8 mouse cellular contexts compared by ENCODE assay signal in genomic region chr5:64968961-64969860, GRCm38 (mm10). TPM values are rescaled to one million over a fixed set of nuclear protein-coding genes. Genes with fewer than 3 reads are reported as not detected.
DNase-seq lines count a peak whose midpoint lies in the region; ATAC-seq and TF ChIP-seq lines count a peak whose summit lies in the region.

No protein-coding gene starts in this region.

- H3K27ac ChIP-seq in embryonic facial prominence, embryonic 14.5 days (replicated peaks; ENCODE audit: low read depth, low read length), result peak overlapping the region; percentile 90
- H3K27ac ChIP-seq in hindbrain, embryonic 10.5 days, result peak overlapping the region; percentile 89
- no peak overlapping the region for H3K27ac ChIP-seq in liver, embryonic 11.5 days (ENCODE audit: low read depth, low read length)
- no peak overlapping the region for H3K27ac ChIP-seq in midbrain, postnatal 0 days (ENCODE audit: low read depth, low read length)

- peaks cover 5% of the 10 kb centered on the region; the same call in 1 of the 2 replicates for H3K4me1 ChIP-seq in embryonic facial prominence, embryonic 14.5 days (ENCODE audit: control insufficient read depth, insufficient read depth, low read length)
- peaks cover 30% of the 10 kb centered on the region for H3K4me1 ChIP-seq in hindbrain, embryonic 10.5 days (replicated peaks)
- H3K4me1 ChIP-seq in liver, embryonic 11.5 days (replicated peaks; ENCODE audit: control insufficient read depth, insufficient read depth, low read length), result no peaks in the 10 kb centered on the region
- no peaks in the 10 kb centered on the region for H3K4me1 ChIP-seq in midbrain, postnatal 0 days (ENCODE audit: insufficient read depth, low read length)

- ATAC-seq in embryonic facial prominence, embryonic 14.5 days (ENCODE audit: low read depth), result peak; percentile 76
- peak; percentile 63 for ATAC-seq in liver, embryonic 11.5 days (replicated peaks; ENCODE audit: low FRiP score)
- no peak for ATAC-seq in midbrain, postnatal 0 days (ENCODE audit: low FRiP score)

- H3K9me3 ChIP-seq in embryonic facial prominence, embryonic 14.5 days (ENCODE audit: control insufficient read depth, low read length), result no peaks in the 10 kb centered on the region
- H3K9me3 ChIP-seq in hindbrain, embryonic 10.5 days, result no peaks in the 10 kb centered on the region
- H3K9me3 ChIP-seq in liver, embryonic 11.5 days (ENCODE audit: control insufficient read depth, low read length), result no peaks in the 10 kb centered on the region
- H3K9me3 ChIP-seq in midbrain, postnatal 0 days (ENCODE audit: low read length), result no peaks in the 10 kb centered on the region

- H3K9ac ChIP-seq in embryonic facial prominence, embryonic 14.5 days (ENCODE audit: low read depth, low read length), result peak overlapping the region; percentile 89
- H3K9ac ChIP-seq in liver, embryonic 11.5 days (ENCODE audit: low read depth, low read length), result peak overlapping the region; percentile 65
- H3K9ac ChIP-seq in midbrain, postnatal 0 days (replicated peaks; ENCODE audit: low read length, poor library complexity, severe bottlenecking), result peak overlapping the region; percentile 46; the same call in 1 of the 2 replicates

- peak overlapping the region; percentile 74 for H3K4me2 ChIP-seq in embryonic facial prominence, embryonic 14.5 days (ENCODE audit: low read depth, low read length)
- peak overlapping the region; percentile 80 for H3K4me2 ChIP-seq in liver, embryonic 11.5 days
- peak overlapping the region; percentile 97 for H3K4me2 ChIP-seq in midbrain, postnatal 0 days (ENCODE audit: low read depth, low read length, poor library complexity, severe bottlenecking)

- H3K4me3 ChIP-seq in embryonic facial prominence, embryonic 14.5 days (ENCODE audit: low read depth, low read length), result peak overlapping the region; percentile 76
- H3K4me3 ChIP-seq in hindbrain, embryonic 10.5 days, result peak overlapping the region; percentile 77
- H3K4me3 ChIP-seq in liver, embryonic 11.5 days (ENCODE audit: low read depth, low read length), result peak overlapping the region; percentile 62
- peak overlapping the region; percentile 58 for H3K4me3 ChIP-seq in midbrain, postnatal 0 days (ENCODE audit: low read depth, low read length)

- 6% methylated on average over 14 of the region's 14 CpGs for WGBS in embryonic facial prominence, embryonic 14.5 days
- 4% methylated on average over 14 of the region's 14 CpGs for WGBS in hindbrain, embryonic 10.5 days
- 6% methylated on average over 14 of the region's 14 CpGs for WGBS in liver, embryonic 11.5 days
- WGBS in midbrain, postnatal 0 days, result 8% methylated on average over 14 of the region's 14 CpGs

- peak; percentile 84 for DNase-seq in A20 (ENCODE audit: low read depth, low spot score)
- peak; percentile 59 for DNase-seq in MEL-GATA-1-ER (ENCODE audit: extremely low read depth, low read depth)
- peak; percentile 66 for DNase-seq in embryonic facial prominence, embryonic 14.5 days (ENCODE audit: low spot score)
- no peak for DNase-seq in hindbrain, embryonic 10.5 days (ENCODE audit: low spot score)
- DNase-seq in liver, embryonic 11.5 days (ENCODE audit: low spot score), result no peak
- DNase-seq in midbrain, postnatal 0 days (ENCODE audit: low spot score), result no peak
- no peak for DNase-seq in frontal cortex, adult 2 months (ENCODE audit: extremely low spot score in 1 of 2, low spot score in 1 of 2)
- DNase-seq in right cerebral cortex, postnatal 4 days, result no peak

- no peaks in the 10 kb centered on the region for H3K27me3 ChIP-seq in embryonic facial prominence, embryonic 14.5 days (replicated peaks; ENCODE audit: control insufficient read depth, insufficient read depth, low read length)
- H3K27me3 ChIP-seq in hindbrain, embryonic 10.5 days (ENCODE audit: insufficient read depth, poor library complexity, severe bottlenecking), result peaks cover 13% of the 10 kb centered on the region
- 0 out of 2 replicates have a peak, but pooled peaks cover 3% of the 10 kb centered on the region for H3K27me3 ChIP-seq in liver, embryonic 11.5 days (replicated peaks; ENCODE audit: control insufficient read depth, insufficient read depth, low read length)
- peaks cover 18% of the 10 kb centered on the region for H3K27me3 ChIP-seq in midbrain, postnatal 0 days (ENCODE audit: insufficient read depth, low read length)

- no peak for TF ChIP-seq CTCF in midbrain, postnatal 0 days (IDR thresholded peaks at IDR 0.05)

- H3K36me3 ChIP-seq in embryonic facial prominence, embryonic 14.5 days (ENCODE audit: control insufficient read depth, insufficient read depth, low read length), result no peaks in the 10 kb centered on the region
- no peaks in the 10 kb centered on the region for H3K36me3 ChIP-seq in hindbrain, embryonic 10.5 days
- H3K36me3 ChIP-seq in liver, embryonic 11.5 days (ENCODE audit: control insufficient read depth, insufficient read depth, low read length), result no peaks in the 10 kb centered on the region
- H3K36me3 ChIP-seq in midbrain, postnatal 0 days (ENCODE audit: insufficient read depth, low read length), result no peaks in the 10 kb centered on the region

RNA-seq across cellular contexts. Expression of gene Fam114a1, which starts 0.7 kb away (rescaled TPM):
- polyA plus RNA-seq in embryonic facial prominence, embryonic 14.5 days (2014; fragmentation: Nextera tagmentation; extraction: Ambion mirVana), result 59.2 and 60.6 TPM in 2 replicates
- 16.8 and 18.3 TPM in 2 replicates for polyA plus RNA-seq in hindbrain, embryonic 10.5 days (2016; fragmentation: Nextera tagmentation; extraction: Ambion mirVana)
- 18.5 and 21.1 TPM in 2 replicates for polyA plus RNA-seq in liver, embryonic 11.5 days (2014; fragmentation: Nextera tagmentation; extraction: Ambion mirVana)
- total RNA-seq in midbrain, postnatal 0 days (2014; rRNA removed), result 2.5 and 6.2 TPM in 2 replicates
- polyA plus RNA-seq in midbrain, postnatal 0 days (2015; fragmentation: Nextera tagmentation; extraction: Ambion mirVana), result 5.0 and 5.4 TPM in 2 replicates
- polyA plus RNA-seq in frontal cortex, adult 2 months (2012; rRNA removed), result 6.2 and 6.4 TPM in 2 replicates

RNA-seq across cellular contexts. Expression of gene Tlr6, which starts 9.3 kb away (rescaled TPM):
- polyA plus RNA-seq in embryonic facial prominence, embryonic 14.5 days (2014; fragmentation: Nextera tagmentation; extraction: Ambion mirVana), result 1.6 and 1.7 TPM in 2 replicates
- 0.24 and 0.29 TPM in 2 replicates for polyA plus RNA-seq in hindbrain, embryonic 10.5 days (2016; fragmentation: Nextera tagmentation; extraction: Ambion mirVana)
- polyA plus RNA-seq in liver, embryonic 11.5 days (2014; fragmentation: Nextera tagmentation; extraction: Ambion mirVana), result 0.26 and 0.66 TPM in 2 replicates
- 0.38 and 0.61 TPM in 2 replicates for total RNA-seq in midbrain, postnatal 0 days (2014; rRNA removed)
- 0.33 and 0.41 TPM in 2 replicates for polyA plus RNA-seq in midbrain, postnatal 0 days (2015; fragmentation: Nextera tagmentation; extraction: Ambion mirVana)
- polyA plus RNA-seq in frontal cortex, adult 2 months (2012; rRNA removed), result 0.96 and 1.1 TPM in 2 replicates

RNA-seq across cellular contexts. Expression of gene Tlr1, which starts 35.8 kb away (rescaled TPM):
- polyA plus RNA-seq in embryonic facial prominence, embryonic 14.5 days (2014; fragmentation: Nextera tagmentation; extraction: Ambion mirVana), result 1.4 TPM in 2 replicates
- polyA plus RNA-seq in hindbrain, embryonic 10.5 days (2016; fragmentation: Nextera tagmentation; extraction: Ambion mirVana), result 0.15 and 0.52 TPM in 2 replicates
- polyA plus RNA-seq in liver, embryonic 11.5 days (2014; fragmentation: Nextera tagmentation; extraction: Ambion mirVana), result 0.55 and 0.78 TPM in 2 replicates
- total RNA-seq in midbrain, postnatal 0 days (2014; rRNA removed), result 0.14 and 0.99 TPM in 2 replicates
- 0.49 and 0.52 TPM in 2 replicates for polyA plus RNA-seq in midbrain, postnatal 0 days (2015; fragmentation: Nextera tagmentation; extraction: Ambion mirVana)
- 0.67 and 0.70 TPM in 2 replicates for polyA plus RNA-seq in frontal cortex, adult 2 months (2012; rRNA removed)

Comparison
In these comparisons a context has a peak if more than half of its experiments do, and no peak if none do; other contexts are left out.
1. DNase-seq: peak in A20 (single experiment), MEL-GATA-1-ER (single experiment) and embryonic facial prominence, embryonic 14.5 days (single experiment); none in hindbrain, embryonic 10.5 days (single experiment), liver, embryonic 11.5 days (single experiment), midbrain, postnatal 0 days (single experiment), frontal cortex, adult 2 months (0 of 2) and right cerebral cortex, postnatal 4 days (single experiment).
2. H3K27ac ChIP-seq: peak in embryonic facial prominence, embryonic 14.5 days (single experiment) and hindbrain, embryonic 10.5 days (single experiment); none in liver, embryonic 11.5 days (single experiment) and midbrain, postnatal 0 days (single experiment).
3. Peak in every context shown above with its lines, with median percentiles within 50 percentile points of each other: H3K4me2 ChIP-seq, H3K4me3 ChIP-seq and H3K9ac ChIP-seq.